Mouse (Mus musculus) A20 (cell line): Measurements from ENCODE around the gene Tmem86b.

Experiments
- DNase-seq: peaks from one replicate; pipeline ENCODE4 v3.0.0-alpha.2; 2011; ENCODE audit warnings: low read depth, low spot score

Tmem86b gene

GRCm38 (mm10) chr7:4581481-4581880, 49.7 kb downstream of the Tmem86b start:
- peak; percentile 39 for DNase-seq
